Mouse (Mus musculus) c-Kit-negative CD71-positive TER-119-positive erythroid progenitor cells, embryonic 14.5 days (primary cell): Measurements from ENCODE around the gene Olfr945.

ENCODE experiments used
- DNase-seq: peaks from one replicate; pipeline ENCODE4 v3.0.0-alpha.2; 2013; ENCODE audit warnings: low read depth, low spot score

The Olfr945 gene

GRCm38 (mm10) chr9:39276718-39277117 lies at the start of gene Olfr945:
Gene Olfr945 (minus strand): TSS chr9:39276818.
- no peak for DNase-seq

GRCm38 (mm10) chr9:39325945-39326344 lies 49.3 kb upstream of the Olfr945 start, which contains the start of gene Olfr948:
Gene Olfr948 (minus strand): TSS chr9:39326045.
- no peak for DNase-seq

- DNase-seq, result no peak
Observed at GRCm38 (mm10) chr9:39287136-39287535, 10.5 kb upstream of the Olfr945 start.

DNA sequence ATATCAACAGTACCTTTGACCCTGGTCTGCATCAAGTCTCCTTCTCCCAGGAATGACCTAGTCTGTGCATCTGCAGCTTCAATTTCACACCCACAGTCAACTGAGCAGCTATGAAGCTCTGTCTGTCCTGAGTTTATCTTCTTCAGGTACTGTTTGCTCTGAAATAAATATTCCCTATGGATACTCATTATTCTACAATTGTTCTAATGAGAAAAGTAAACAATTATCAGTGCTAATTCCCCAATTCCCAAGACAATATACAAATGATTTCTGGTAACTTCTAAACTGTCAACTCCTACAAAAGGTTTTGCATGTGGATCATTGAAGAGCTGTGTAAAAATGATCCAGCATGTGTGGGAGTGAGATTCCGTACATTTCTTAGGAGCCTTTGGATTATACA lies 26.7 kb downstream of the Olfr945 start, which contains the start of gene Olfr1537:
Gene Olfr1537, minus strand, starts transcription at position 101 of the 400 bp plus-strand sequence.
- DNase-seq, result no peak
